Mouse (Mus musculus) cerebellum, adult 2 months (tissue): ENCODE data around the gene Rasl11b. TPM values are rescaled to one million over a fixed set of nuclear protein-coding genes. Genes with fewer than 3 reads are reported as not detected.

Source experiments
- DNase-seq, 2 experiments: peaks; one replicate each; pipeline ENCODE4 v3.0.0; 2021
- H3K27ac ChIP-seq: fragments of 200-500 bp; 2 replicates; pipeline ENCODE4 v1.5.1; 2012; ENCODE audit warnings: low read length, control low read depth, inconsistent platforms; ENCODE audit not compliant: insufficient read depth
- H3K27me3 ChIP-seq: fragments of 200-500 bp; 2 replicates; pipeline ENCODE4 v1.6.1; 2012; ENCODE audit warnings: inconsistent platforms, mild to moderate bottlenecking, low read length, moderate library complexity; ENCODE audit not compliant: control insufficient read depth, insufficient read depth
- H3K4me1 ChIP-seq: fragments of 200-500 bp; 2 replicates; pipeline ENCODE4 v1.6.1; 2011; ENCODE audit warnings: low read length; ENCODE audit not compliant: control insufficient read depth, insufficient read depth
- H3K4me3 ChIP-seq: fragments of 200-500 bp; replicated peaks from 2 replicates; pipeline ENCODE3; 2011; ENCODE audit warnings: mild to moderate bottlenecking, low read depth, low read length, control low read depth; ENCODE audit not compliant: insufficient read depth
- CTCF ChIP-seq: fragments of 200-500 bp; IDR thresholded peaks from 2 replicates; pipeline ENCODE4 v1.5.1; 2011; ENCODE audit warnings: low read depth, mild to moderate bottlenecking, control low read depth, low read length, moderate library complexity, borderline replicate concordance; ENCODE audit not compliant: insufficient read depth
- POLR2A ChIP-seq: fragments of 200-500 bp; IDR thresholded peaks from 2 replicates; pipeline ENCODE4 v1.6.1; 2011; ENCODE audit warnings: low read length, control low read depth, borderline replicate concordance; ENCODE audit not compliant: insufficient read depth
- WGBS: fragments of 180-500 bp; shearing (Covaris S2); methylation state at CpG from one replicate; pipeline ENCODE4 v1.1.7; 2018; 5-methylcytosine and 5-hydroxymethylcytosine counted together
- polyA plus RNA-seq: library from polyadenylated mRNA; depleted of rRNA; stranded (reverse); fragments of >200 nt; gene quantifications from 2 replicates; pipeline ENCODE4 v1.2.3, GENCODE M21; 2012

Gene Rasl11b
- polyA plus RNA-seq, 1 experiment = 40.7 TPM

GRCm38 (mm10) chr5:74160349-74160748, 34.7 kb upstream of the Rasl11b start:
- Histone ChIP-seq H3K27me3 (no peaks in the 10 kb centered on the region), H3K4me3 (no peak overlapping the region), H3K27ac (no peak overlapping the region), H3K4me1 (peaks cover 10% of the 10 kb centered on the region)
- DNase-seq = no peak
- TF ChIP-seq POLR2A = no peak
- no peak for TF ChIP-seq CTCF
- WGBS = 93% methylated on average over 4 of the region's 4 CpGs

- TF ChIP-seq CTCF (no peak), POLR2A (no peak)
- peak in 1 of 2 experiments; percentile 17 for DNase-seq
- WGBS = 20% methylated on average over 15 of the region's 15 CpGs
- Histone ChIP-seq H3K27me3 (no peaks in the 10 kb centered on the region), H3K4me1 (peaks cover 5% of the 10 kb centered on the region; the same call in 1 of the 2 replicates), H3K4me3 (no peak overlapping the region), H3K27ac (no peak overlapping the region)
Measured at GRCm38 (mm10) chr5:74161297-74161926, 33.7 kb upstream of the Rasl11b start.

- no peak overlapping the region for H3K27ac ChIP-seq
- H3K4me1 ChIP-seq = peaks cover 5% of the 10 kb centered on the region; the same call in 1 of the 2 replicates
- H3K4me3 ChIP-seq = no peak overlapping the region
- no peak for DNase-seq
- WGBS = 44% methylated on average over 3 of the region's 3 CpGs
- H3K27me3 ChIP-seq = no peaks in the 10 kb centered on the region
- TF ChIP-seq POLR2A (no peak), CTCF (no peak)
Measured at GRCm38 (mm10) chr5:74162013-74162412, 33.1 kb upstream of the Rasl11b start.

- no peak for DNase-seq
- Histone ChIP-seq H3K4me3 (no peak overlapping the region), H3K27ac (no peak overlapping the region), H3K27me3 (no peaks in the 10 kb centered on the region), H3K4me1 (peaks cover 5% of the 10 kb centered on the region; the same call in 1 of the 2 replicates)
- TF ChIP-seq CTCF = no peak
- TF ChIP-seq POLR2A = no peak
- WGBS = 45% methylated on average over 6 of the region's 6 CpGs
Measured at GRCm38 (mm10) chr5:74163141-74163540, 31.9 kb upstream of the Rasl11b start.

- no peaks in the 10 kb centered on the region for H3K27me3 ChIP-seq
- WGBS = 93% methylated on average over 7 of the region's 7 CpGs
- no peak overlapping the region for H3K4me3 ChIP-seq
- peaks cover 5% of the 10 kb centered on the region; the same call in 1 of the 2 replicates for H3K4me1 ChIP-seq
- no peak overlapping the region for H3K27ac ChIP-seq
- no peak for DNase-seq
- TF ChIP-seq CTCF (no peak), POLR2A (no peak)
Measured at GRCm38 (mm10) chr5:74164547-74164946, 30.5 kb upstream of the Rasl11b start.

GRCm38 (mm10) chr5:74166642-74167041, 28.4 kb upstream of the Rasl11b start:
- TF ChIP-seq CTCF = no peak
- no peak for TF ChIP-seq POLR2A
- Histone ChIP-seq H3K27me3 (no peaks in the 10 kb centered on the region), H3K27ac (no peak overlapping the region), H3K4me3 (no peak overlapping the region), H3K4me1 (0 out of 2 replicates have a peak, but pooled peaks cover under 1% of the 10 kb centered on the region)
- no peak for DNase-seq
- 94% methylated on average over 3 of the region's 3 CpGs for WGBS

- Histone ChIP-seq H3K27ac (no peak overlapping the region), H3K4me1 (no peaks in the 10 kb centered on the region), H3K4me3 (no peak overlapping the region), H3K27me3 (no peaks in the 10 kb centered on the region)
- WGBS = 91% methylated on average over 3 of the region's 3 CpGs
- DNase-seq = no peak
- TF ChIP-seq POLR2A = no peak
- TF ChIP-seq CTCF = no peak
Measured at GRCm38 (mm10) chr5:74168085-74168484, 27.0 kb upstream of the Rasl11b start.

- H3K4me1 ChIP-seq = peaks cover 10% of the 10 kb centered on the region
- no peak overlapping the region for H3K27ac ChIP-seq
- no peak overlapping the region for H3K4me3 ChIP-seq
- 86% methylated on average over 9 of the region's 9 CpGs for WGBS
- DNase-seq = no peak
- no peak for TF ChIP-seq CTCF
- no peak for TF ChIP-seq POLR2A
- H3K27me3 ChIP-seq = no peaks in the 10 kb centered on the region
Measured at GRCm38 (mm10) chr5:74171768-74172167, 23.3 kb upstream of the Rasl11b start.

- Histone ChIP-seq H3K27ac (no peak overlapping the region), H3K4me3 (no peak overlapping the region), H3K27me3 (no peaks in the 10 kb centered on the region), H3K4me1 (peaks cover 10% of the 10 kb centered on the region)
- DNase-seq = no peak
- no peak for TF ChIP-seq CTCF
- WGBS = 83% methylated on average over 12 of the region's 12 CpGs
Measured at GRCm38 (mm10) chr5:74172208-74172607, 22.9 kb upstream of the Rasl11b start.
